Mouse (Mus musculus) adrenal gland, postnatal 25 days (tissue): ENCODE results near the gene Grcc10. TPM values are rescaled to one million over a fixed set of nuclear protein-coding genes. Genes with fewer than 3 reads are reported as not detected.

Experiments used
- DNase-seq: peaks from one replicate; pipeline ENCODE4 v3.0.0; 2021; ENCODE audit warnings: mixed read lengths
- microRNA-seq, 2 experiments: library from miRNA; unstranded; fragments of <30 nt; microRNA quantifications; one replicate each; pipeline ENCODE4 v1.2.0; 2021
- total RNA-seq: library from RNA; stranded (reverse); gene quantifications from 2 replicates; pipeline ENCODE4 v1.2.3, GENCODE M21; 2021

The Grcc10 gene
- total RNA-seq, 1 experiment from 2014 or later = 392 TPM

DNA sequence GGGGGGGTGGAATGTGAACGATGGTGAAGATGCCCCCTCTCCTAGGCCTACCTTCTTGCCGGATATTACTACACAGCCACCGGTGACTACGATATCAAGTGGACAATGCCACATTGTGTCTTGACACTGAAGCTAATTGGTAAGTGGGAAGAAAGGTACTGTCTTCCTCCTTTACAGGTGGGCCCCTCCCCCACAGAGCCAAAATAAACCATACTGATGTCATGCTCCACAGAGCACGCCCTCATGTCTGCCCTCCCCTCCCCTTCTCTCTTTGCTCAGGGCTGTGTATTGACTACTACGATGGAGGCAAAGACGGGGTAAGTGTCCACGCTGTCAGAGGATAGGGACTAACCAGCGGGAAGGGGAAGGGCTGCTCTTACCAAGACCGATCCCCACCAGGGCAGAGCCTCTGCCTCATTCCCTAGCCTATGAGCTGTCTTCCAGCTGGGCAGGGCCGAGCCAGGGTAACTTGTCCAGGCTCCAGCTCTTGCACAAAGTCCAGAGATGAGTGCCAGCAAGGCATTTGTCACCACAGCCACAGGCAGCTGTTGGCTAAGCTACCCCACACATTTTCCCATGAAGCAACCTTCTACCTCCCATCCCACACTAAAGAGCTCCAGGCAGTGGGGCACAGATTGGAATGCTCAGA lies 41.1 kb downstream of the Grcc10 start:
- DNase-seq = peak; percentile 77

DNA sequence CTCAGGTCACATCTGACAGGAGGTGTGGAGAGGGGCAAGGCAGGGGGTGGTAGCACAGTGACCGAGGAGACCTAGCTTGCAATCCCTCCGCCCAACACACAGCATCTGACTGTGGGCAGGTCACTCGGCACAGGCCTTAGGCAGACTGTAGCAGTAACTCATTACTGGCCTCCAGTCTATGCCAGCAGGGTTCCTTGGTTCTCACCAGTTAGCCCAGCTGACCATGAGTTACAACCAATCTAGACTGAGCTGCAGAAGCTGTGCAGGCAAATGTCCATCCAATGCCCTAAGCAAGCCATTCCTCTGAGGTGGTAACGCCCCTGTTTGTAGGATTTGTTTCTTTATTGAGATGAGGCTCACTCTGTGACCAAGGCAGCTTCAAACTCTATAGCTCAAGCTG lies 41.8 kb downstream of the Grcc10 start:
- no peak for DNase-seq

DNA sequence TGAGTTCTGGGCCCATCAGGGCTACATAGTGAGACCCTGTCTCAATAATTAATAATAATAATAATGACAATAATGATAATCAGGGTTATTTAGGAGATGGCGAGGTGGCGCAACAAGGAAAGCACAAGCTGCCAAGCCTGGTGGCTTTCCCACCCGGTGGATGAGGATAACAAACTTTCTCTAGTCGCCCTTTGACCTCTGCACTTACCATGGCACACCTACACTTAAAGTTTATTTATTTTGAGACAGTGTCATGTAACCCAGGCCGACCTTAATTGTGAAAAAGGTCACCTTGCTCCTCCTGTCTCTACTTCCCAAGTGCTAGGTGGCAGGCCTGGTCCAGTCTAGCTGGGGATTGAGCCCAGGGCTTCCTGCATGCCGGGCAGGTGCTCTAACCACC lies 42.4 kb downstream of the Grcc10 start:
- DNase-seq = no peak

DNA sequence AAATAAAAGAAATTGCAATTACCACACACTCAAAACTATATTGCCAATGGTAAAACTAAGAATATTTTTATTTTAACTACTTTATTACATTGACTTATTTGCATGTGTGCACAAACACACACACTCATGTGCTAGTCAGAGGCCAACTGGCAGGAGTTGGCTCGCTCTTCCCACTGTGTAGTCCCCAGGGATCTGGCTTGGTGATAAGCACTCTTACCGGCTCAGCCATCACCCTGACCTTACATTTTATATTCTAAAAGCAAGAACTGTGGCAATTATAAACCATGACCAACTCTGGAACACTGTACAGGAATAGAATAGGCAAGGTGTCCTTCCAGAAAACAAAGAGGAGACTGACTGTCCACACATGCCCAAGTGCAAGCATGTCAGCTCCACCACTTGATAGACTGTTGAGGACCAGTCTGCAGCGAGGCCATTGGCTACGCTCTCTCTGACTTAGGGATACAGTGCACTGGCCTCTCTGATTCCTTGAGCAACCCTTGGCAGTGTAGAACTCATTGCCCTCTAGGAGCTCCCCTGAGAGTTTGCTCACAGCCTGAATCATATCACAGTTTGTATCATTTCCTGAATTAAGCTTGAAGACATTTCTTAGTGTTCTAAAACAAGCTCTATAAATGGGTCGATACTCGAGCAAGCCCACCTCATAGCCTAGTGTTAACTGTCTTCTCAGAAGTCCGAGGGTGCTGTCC lies 44.6 kb downstream of the Grcc10 start:
- no peak for DNase-seq

DNA sequence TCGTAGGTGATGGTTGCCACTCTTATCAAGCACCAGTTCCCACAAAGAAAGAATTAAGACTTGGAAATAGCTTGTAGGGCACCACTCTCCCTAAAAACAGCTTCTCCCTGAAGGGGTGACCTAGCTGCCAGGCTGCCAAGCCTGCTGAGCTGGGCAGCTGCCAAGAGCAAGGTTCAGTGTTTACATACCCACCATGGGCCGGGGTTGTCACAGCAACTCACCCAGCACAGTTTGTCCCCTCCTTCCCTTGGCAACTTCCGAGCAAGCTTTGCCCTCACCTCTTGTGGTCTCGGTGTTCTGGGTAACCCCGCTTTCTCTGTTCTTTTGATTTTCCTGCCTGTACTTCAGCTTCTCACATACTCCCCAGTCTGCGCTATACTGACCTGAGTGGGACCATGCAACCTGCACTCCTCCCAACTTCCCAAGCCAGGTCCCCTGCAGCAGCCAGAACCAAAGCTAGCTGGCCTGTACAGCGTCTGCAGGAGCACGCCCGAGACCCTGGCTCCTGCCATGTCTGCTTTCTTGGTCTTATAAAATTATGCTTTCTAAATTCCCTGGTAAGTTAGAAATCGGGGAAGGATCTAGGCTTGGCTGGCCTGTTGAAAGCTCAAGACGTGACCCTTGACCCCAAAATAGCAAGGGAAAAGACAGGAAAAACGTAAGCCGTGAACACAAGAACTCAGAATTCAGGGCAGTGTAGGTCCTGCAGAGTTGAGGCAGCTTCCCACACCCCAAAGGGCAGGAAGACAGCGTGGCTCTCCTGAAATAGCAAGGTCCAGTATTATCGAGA lies 46.8 kb downstream of the Grcc10 start:
- DNase-seq = peak; percentile 72

DNA sequence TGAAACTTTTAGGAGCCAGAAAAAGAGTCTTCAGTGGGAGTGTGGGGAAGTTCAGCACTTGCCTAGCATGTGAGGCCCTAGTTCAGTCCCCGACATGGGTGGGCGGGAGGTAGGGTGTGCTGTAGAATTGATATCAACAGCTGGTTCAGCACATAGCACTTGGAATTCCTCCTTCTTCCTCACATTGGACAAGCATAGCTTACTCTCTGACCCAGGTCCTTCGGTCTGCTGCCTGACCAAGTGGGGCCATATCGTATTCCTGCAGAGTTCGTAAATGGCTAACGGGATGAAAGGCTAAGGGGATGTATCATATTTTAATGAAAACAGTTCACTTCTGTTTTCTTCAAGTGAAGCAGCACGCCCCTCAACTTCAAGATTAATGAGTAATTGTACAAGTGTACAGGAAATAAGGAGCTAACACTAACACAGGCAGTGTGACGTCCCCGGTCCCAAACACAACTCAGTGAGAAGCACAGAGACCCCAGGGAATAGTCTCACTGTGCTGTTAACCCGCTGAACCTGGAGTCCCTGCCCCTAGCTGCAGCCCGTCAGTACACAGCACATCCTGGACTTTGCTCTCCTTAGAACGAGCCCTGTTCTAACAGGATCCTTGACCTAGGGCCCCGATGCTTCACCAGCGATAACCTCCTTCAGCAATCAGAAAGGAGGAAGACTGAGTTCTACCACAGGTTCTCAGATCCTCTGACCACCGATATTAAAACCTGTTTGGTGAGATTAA lies 47.8 kb downstream of the Grcc10 start:
- DNase-seq = no peak

DNA sequence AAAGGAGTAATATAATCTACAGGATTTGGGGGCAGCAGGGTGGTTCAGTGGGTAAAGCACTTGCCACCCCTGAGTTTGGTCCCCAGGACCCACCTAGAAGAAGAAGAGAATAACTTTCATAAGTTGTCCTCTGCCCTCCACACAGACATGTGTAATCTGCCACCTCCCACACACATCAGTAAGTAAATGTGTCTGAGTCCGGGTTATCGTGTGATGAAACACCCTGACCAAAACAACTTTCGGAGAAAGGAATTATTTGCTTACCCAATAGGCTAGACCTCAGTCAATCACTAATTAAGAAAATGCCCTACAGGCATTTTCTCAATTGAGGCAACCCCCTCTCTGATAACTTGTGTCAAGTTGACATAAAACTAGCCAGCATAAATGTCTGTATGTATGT lies 50.7 kb downstream of the Grcc10 start:
- DNase-seq = no peak

Small RNAs within 50 kb of the gene (microRNA-seq; reads per million reads assigned to microRNA genes)
- 6.5 to 7.5 reads per million in 2 experiments for gene Mir141
- 33.6 to 76.5 reads per million in 2 experiments for gene Mir200c

Other genes starting within 250 kb of the Grcc10 start
- 13.8 and 17.3 TPM in 2 replicates for gene C1rl, start 248.3 kb downstream of the Grcc10 start, total RNA-seq
- gene C1ra, start 229.0 kb downstream of the Grcc10 start, total RNA-seq = 24.5 and 28.5 TPM in 2 replicates
- 36.5 and 38.0 TPM in 2 replicates for gene C1s1, start 199.0 kb downstream of the Grcc10 start, total RNA-seq
- gene C1rb, start 171.1 kb downstream of the Grcc10 start, total RNA-seq = 2.7 and 4.7 TPM in 2 replicates
- gene C1s2, start 105.3 kb downstream of the Grcc10 start, total RNA-seq = 1.7 and 2.9 TPM in 2 replicates
- 91.9 and 110 TPM in 2 replicates for gene Lpcat3, start 78.3 kb downstream of the Grcc10 start, total RNA-seq
- gene Emg1, start 29.2 kb downstream of the Grcc10 start, total RNA-seq = 81.8 and 82.8 TPM in 2 replicates
- 302 and 348 TPM in 2 replicates for gene Phb2, start 29.0 kb downstream of the Grcc10 start, total RNA-seq
- gene Ptpn6, start 2.7 kb downstream of the Grcc10 start, total RNA-seq = 4.6 and 9.1 TPM in 2 replicates
- gene Gm45234, start 14.6 kb upstream of the Grcc10 start, total RNA-seq = not detected in 2 replicates
- gene Atn1, start 15.2 kb upstream of the Grcc10 start, total RNA-seq = 100 and 102 TPM in 2 replicates
- 10.1 and 17.6 TPM in 2 replicates for gene Eno2, start 28.3 kb upstream of the Grcc10 start, total RNA-seq
- 0.21 TPM in 1 of 2 replicates, not detected in the other for gene Lrrc23, start 38.4 kb upstream of the Grcc10 start, total RNA-seq
- 21.7 and 32.2 TPM in 2 replicates for gene Spsb2, start 67.3 kb upstream of the Grcc10 start, total RNA-seq
- gene Tpi1, start 72.9 kb upstream of the Grcc10 start, total RNA-seq = 382 and 387 TPM in 2 replicates
- gene Usp5, start 88.1 kb upstream of the Grcc10 start, total RNA-seq = 118 and 136 TPM in 2 replicates
- 10.5 and 11.7 TPM in 2 replicates for gene Cdca3, start 88.2 kb upstream of the Grcc10 start, total RNA-seq
- 5.5 and 14.0 TPM in 2 replicates for gene Gnb3, start 98.9 kb upstream of the Grcc10 start, total RNA-seq
- 20.2 and 26.5 TPM in 2 replicates for gene P3h3, start 116.4 kb upstream of the Grcc10 start, total RNA-seq
- gene Gpr162, start 122.6 kb upstream of the Grcc10 start, total RNA-seq = 0.90 and 1.5 TPM in 2 replicates
- 0.21 TPM in 1 of 2 replicates, not detected in the other for gene Cd4, start 146.8 kb upstream of the Grcc10 start, total RNA-seq
- gene Lag3, start 170.3 kb upstream of the Grcc10 start, total RNA-seq = 1.2 and 1.4 TPM in 2 replicates
- gene Ptms, start 178.7 kb upstream of the Grcc10 start, total RNA-seq = 790 and 858 TPM in 2 replicates
- gene Mlf2, start 190.0 kb upstream of the Grcc10 start, total RNA-seq = 271 and 277 TPM in 2 replicates
- gene Cops7a, start 224.2 kb upstream of the Grcc10 start, total RNA-seq = 172 and 177 TPM in 2 replicates